Mouse (Mus musculus): ENCODE measurements at regions not wholly inside any gene's neighbourhood (a gene's known extent, or its start where the extent isn't known, plus 50 kb on each side); places are given as distances from the start of the nearest gene placed in this dataset.

DNA sequence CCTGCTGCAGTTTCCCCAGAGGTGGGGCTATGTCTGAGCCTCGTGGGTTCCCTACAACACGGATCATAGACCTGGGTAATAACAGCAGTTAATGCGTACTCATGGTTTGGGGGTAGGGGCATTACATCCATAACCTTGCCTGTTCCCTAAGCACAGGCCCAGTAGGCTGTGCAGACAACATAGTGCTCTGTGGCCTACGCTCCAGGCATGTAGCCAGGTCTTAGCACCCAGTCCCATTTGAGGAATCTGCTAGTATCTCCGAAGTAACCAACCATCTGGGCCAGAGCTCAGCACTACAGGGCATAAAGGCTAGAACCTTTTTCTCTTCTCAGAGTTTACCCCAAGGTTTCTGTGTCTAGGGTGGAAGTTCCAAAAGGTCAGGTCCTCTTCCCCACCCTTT is 111.4 kb upstream of the Gli2 start:
- no peaks in the 10 kb centered on the region for H3K27me3 ChIP-seq (replicated peaks)
- no peaks in the 10 kb centered on the region for H3K36me3 ChIP-seq
- no peak overlapping the region for H3K4me2 ChIP-seq (replicated peaks)
- no peak overlapping the region for H3K4me3 ChIP-seq
- 86% methylated on average over 5 of the region's 5 CpGs for WGBS
- ATAC-seq (ENCODE audit: low FRiP score, low read depth), result no peak
- H3K9ac ChIP-seq, result no peak overlapping the region
- H3K4me1 ChIP-seq, result no peaks in the 10 kb centered on the region
- no peak overlapping the region for H3K27ac ChIP-seq
- H3K9me3 ChIP-seq, result no peaks in the 10 kb centered on the region

DNA sequence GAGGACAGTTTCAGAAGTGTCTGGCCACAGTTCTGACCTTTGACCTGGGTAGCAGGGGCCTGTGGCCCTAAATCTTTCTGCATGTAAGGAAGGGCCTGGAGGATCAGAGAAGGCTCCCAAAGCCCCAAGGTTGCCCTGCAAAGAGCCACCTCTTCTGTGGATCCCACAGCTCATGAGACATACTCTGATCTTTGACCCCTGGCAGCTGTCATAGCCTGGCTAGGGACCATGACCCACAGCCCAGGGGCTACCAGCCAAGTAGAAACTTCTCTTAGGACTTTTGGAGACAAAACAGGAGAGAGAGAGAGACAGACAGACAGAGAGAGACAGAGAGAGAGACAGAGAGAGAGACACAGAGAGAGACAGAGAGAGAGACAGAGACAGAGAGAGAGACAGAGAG is 110.4 kb upstream of the Gli2 start:
- Histone ChIP-seq H3K27me3 (replicated peaks) (no peaks in the 10 kb centered on the region), H3K4me1 (no peaks in the 10 kb centered on the region), H3K36me3 (no peaks in the 10 kb centered on the region), H3K9me3 (no peaks in the 10 kb centered on the region), H3K4me3 (no peak overlapping the region), H3K4me2 (replicated peaks) (no peak overlapping the region), H3K9ac (no peak overlapping the region), H3K27ac (no peak overlapping the region)
- ATAC-seq (ENCODE audit: low FRiP score, low read depth), result no peak

- H3K4me2 ChIP-seq (replicated peaks), result no peak overlapping the region
- no peaks in the 10 kb centered on the region for H3K27me3 ChIP-seq (replicated peaks)
- ATAC-seq (ENCODE audit: low FRiP score, low read depth), result no peak
- H3K36me3 ChIP-seq, result no peaks in the 10 kb centered on the region
- H3K27ac ChIP-seq, result no peak overlapping the region
- H3K4me3 ChIP-seq, result no peak overlapping the region
- H3K4me1 ChIP-seq, result no peaks in the 10 kb centered on the region
- no peak overlapping the region for H3K9ac ChIP-seq
- no peaks in the 10 kb centered on the region for H3K9me3 ChIP-seq
- 86% methylated on average over 7 of the region's 7 CpGs for WGBS
Observed at GRCm38 (mm10) chr1:119163114-119163740, 109.8 kb upstream of the Gli2 start.

DNA sequence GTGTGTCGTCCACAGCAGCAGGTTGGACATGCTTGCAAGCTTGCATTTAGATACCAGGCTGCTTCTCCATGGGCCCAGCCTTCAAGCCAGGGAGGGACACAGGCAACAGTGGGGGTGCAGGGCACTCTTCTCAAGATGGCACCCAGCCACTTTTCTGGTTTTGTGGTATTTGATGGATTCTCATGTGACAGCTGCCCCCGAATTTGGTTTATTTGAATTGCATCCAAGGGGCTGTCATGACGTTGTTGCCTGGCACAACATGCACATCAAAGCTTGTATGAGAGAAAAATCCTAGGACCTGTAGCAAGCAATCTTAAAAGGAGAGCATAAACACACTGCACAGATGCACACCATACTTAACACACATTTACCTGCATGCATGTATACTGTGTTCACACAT is 108.3 kb upstream of the Gli2 start:
- Histone ChIP-seq H3K27me3 (replicated peaks) (no peaks in the 10 kb centered on the region), H3K27ac (no peak overlapping the region), H3K4me3 (no peak overlapping the region), H3K4me1 (no peaks in the 10 kb centered on the region), H3K9ac (no peak overlapping the region), H3K9me3 (no peaks in the 10 kb centered on the region), H3K4me2 (replicated peaks) (no peak overlapping the region), H3K36me3 (no peaks in the 10 kb centered on the region)
- WGBS, result 85% methylated on average over 3 of the region's 3 CpGs
- ATAC-seq (ENCODE audit: low FRiP score, low read depth), result no peak

- H3K4me2 ChIP-seq (replicated peaks), result no peak overlapping the region
- H3K9ac ChIP-seq, result no peak overlapping the region
- H3K27me3 ChIP-seq (replicated peaks), result no peaks in the 10 kb centered on the region
- ATAC-seq (ENCODE audit: low FRiP score, low read depth), result no peak
- H3K4me1 ChIP-seq, result no peaks in the 10 kb centered on the region
- H3K9me3 ChIP-seq, result no peaks in the 10 kb centered on the region
- H3K36me3 ChIP-seq, result no peaks in the 10 kb centered on the region
- 83% methylated on average over 1 of the region's 1 CpGs for WGBS
- H3K27ac ChIP-seq, result no peak overlapping the region
- H3K4me3 ChIP-seq, result no peak overlapping the region
Observed at GRCm38 (mm10) chr1:119160354-119160753, 106.9 kb upstream of the Gli2 start.

- no peak overlapping the region for H3K4me3 ChIP-seq
- no peaks in the 10 kb centered on the region for H3K4me1 ChIP-seq
- no peaks in the 10 kb centered on the region for H3K36me3 ChIP-seq
- no peaks in the 10 kb centered on the region for H3K9me3 ChIP-seq
- H3K27me3 ChIP-seq (replicated peaks), result no peaks in the 10 kb centered on the region
- no peak for ATAC-seq (ENCODE audit: low FRiP score, low read depth)
- H3K27ac ChIP-seq, result no peak overlapping the region
- 82% methylated on average over 4 of the region's 4 CpGs for WGBS
- no peak overlapping the region for H3K4me2 ChIP-seq (replicated peaks)
- no peak overlapping the region for H3K9ac ChIP-seq
Observed at GRCm38 (mm10) chr1:119157171-119157700, 103.8 kb upstream of the Gli2 start.

GRCm38 (mm10) chr1:119153619-119154018 is 100.2 kb upstream of the Gli2 start:
- H3K27me3 ChIP-seq (replicated peaks), result no peaks in the 10 kb centered on the region
- H3K4me1 ChIP-seq, result no peaks in the 10 kb centered on the region
- H3K4me2 ChIP-seq (replicated peaks), result no peak overlapping the region
- no peaks in the 10 kb centered on the region for H3K9me3 ChIP-seq
- ATAC-seq (ENCODE audit: low FRiP score, low read depth), result no peak
- H3K9ac ChIP-seq, result no peak overlapping the region
- 96% methylated on average over 4 of the region's 4 CpGs for WGBS
- no peak overlapping the region for H3K4me3 ChIP-seq
- H3K36me3 ChIP-seq, result no peaks in the 10 kb centered on the region
- no peak overlapping the region for H3K27ac ChIP-seq

DNA sequence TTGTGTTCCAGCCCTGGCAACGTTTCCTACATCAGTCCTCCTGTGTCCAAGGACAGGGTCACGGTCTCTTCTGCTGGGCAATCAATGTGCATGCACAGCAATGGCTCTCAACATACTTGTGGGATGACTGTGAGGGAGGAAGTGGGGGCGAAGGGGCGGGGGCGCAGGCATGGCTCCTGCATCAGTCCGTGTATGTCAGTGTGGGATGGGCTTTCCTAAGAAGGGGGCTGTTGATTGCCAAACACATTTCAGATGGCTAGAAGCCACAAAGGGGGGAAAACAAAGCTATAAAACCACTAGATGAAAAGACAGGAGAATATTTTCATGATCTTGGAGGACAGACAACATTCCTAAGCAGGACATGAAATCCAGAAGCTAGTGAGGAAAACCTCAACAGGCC is 99.4 kb upstream of the Gli2 start:
- H3K36me3 ChIP-seq, result no peaks in the 10 kb centered on the region

DNA sequence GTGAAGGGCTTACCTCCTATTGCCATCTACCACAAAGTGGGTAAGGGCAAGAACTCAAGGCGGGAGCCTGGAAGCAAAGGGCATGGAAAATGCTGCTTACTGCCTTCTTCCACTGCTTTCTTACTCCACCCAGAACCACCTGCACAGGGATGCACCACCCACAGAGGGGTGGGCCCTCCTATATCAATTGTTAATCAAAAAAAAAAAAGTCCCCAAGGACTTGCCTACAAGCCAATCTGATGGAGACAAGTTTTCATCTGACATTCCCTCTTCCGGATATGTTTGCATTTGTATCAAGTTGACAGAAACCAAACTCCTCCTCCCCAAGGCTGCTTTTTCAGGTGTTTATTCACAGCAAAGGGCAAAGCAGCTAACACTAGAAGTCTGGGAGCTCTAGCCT is 94.1 kb upstream of the Gli2 start:
- Histone ChIP-seq H3K4me1 (no peaks in the 10 kb centered on the region; the same call in 1 of the 2 replicates), H3K27me3 (replicated peaks) (no peaks in the 10 kb centered on the region), H3K9me3 (no peaks in the 10 kb centered on the region), H3K4me3 (no peak overlapping the region), H3K36me3 (no peaks in the 10 kb centered on the region), H3K27ac (no peak overlapping the region), H3K9ac (no peak overlapping the region), H3K4me2 (replicated peaks) (no peak overlapping the region)
- ATAC-seq (ENCODE audit: low FRiP score, low read depth), result no peak
- WGBS, result 96% methylated on average over 2 of the region's 2 CpGs

More for the DNA sequence above, 99.4 kb upstream of the Gli2 start:
- Histone ChIP-seq H3K4me3 (no peak overlapping the region), H3K9ac (no peak overlapping the region), H3K4me1 (no peaks in the 10 kb centered on the region), H3K4me2 (replicated peaks) (no peak overlapping the region), H3K27ac (no peak overlapping the region), H3K9me3 (no peaks in the 10 kb centered on the region), H3K27me3 (replicated peaks) (no peaks in the 10 kb centered on the region)
- 93% methylated on average over 6 of the region's 6 CpGs for WGBS
- ATAC-seq (ENCODE audit: low FRiP score, low read depth), result no peak

DNA sequence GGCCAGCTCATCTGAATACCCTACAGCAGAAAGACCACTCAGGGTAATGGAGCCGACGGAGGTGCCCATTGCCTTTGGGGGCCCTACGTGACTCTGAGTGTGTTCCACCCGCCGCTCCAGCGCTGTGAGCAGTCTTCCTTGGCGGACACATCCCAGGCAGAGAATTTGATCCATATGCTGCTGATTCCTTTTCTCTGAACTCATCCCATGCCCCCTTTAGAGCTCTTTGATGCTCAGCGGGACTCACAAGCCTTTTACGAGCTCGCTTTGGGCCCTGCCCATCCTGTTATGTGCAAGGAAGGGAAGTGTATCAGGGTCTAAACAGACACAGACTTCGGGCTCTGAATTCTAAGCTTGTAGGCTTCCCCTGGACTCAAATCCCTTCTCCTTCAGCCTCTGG is 90.4 kb upstream of the Gli2 start:
- Histone ChIP-seq H3K27me3 (replicated peaks) (no peaks in the 10 kb centered on the region), H3K27ac (no peak overlapping the region), H3K4me1 (no peaks in the 10 kb centered on the region; the same call in 1 of the 2 replicates), H3K9ac (no peak overlapping the region), H3K4me2 (replicated peaks) (no peak overlapping the region), H3K9me3 (no peaks in the 10 kb centered on the region), H3K36me3 (no peaks in the 10 kb centered on the region), H3K4me3 (no peak overlapping the region)
- no peak for ATAC-seq (ENCODE audit: low FRiP score, low read depth)
- 43% methylated on average over 11 of the region's 11 CpGs for WGBS

DNA sequence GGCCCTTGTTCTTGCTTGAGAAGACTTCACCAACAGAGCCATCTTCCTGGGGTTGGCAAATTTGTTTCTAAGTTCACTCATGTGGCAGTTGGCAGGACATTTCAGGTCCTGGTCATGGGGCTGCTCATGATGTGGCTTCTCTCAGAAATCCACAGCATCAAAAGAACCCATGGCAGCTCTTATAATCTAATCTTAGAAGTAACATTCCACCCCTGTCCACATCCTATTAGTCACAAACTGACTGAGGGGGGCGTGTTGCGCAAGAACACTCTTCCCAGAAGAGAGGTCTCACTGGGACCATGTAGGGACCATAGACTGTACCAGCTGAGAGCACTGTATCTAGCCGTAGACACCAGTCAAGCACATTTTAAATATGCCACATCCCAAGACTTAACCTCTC is 75.6 kb upstream of the Gli2 start:
- 96% methylated on average over 3 of the region's 3 CpGs for WGBS
- Histone ChIP-seq H3K4me2 (replicated peaks) (no peak overlapping the region), H3K9me3 (no peaks in the 10 kb centered on the region), H3K27me3 (replicated peaks) (no peaks in the 10 kb centered on the region), H3K9ac (no peak overlapping the region), H3K4me3 (no peak overlapping the region), H3K27ac (no peak overlapping the region), H3K36me3 (no peaks in the 10 kb centered on the region), H3K4me1 (no peaks in the 10 kb centered on the region)
- ATAC-seq (ENCODE audit: low FRiP score, low read depth), result no peak

DNA sequence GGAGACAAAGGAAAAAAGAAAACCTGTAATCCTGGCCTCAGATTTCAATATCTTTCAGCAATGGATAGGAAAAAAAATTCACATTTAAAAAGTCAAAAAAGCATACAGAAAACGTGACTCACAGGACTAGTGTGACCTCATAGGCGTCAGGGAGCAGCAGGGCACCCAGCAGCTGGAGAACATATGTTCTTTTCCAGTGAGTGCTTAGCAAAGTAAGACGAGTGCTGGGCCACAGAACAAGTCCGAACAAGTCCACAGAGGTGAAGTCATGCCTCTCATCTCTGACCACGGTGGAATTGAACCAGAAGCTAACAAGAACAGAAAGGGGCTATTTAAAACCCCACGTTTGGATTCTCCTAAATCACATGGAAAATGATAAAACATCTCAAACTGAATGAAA is 72.1 kb upstream of the Gli2 start:
- Histone ChIP-seq H3K9ac (no peak overlapping the region), H3K27me3 (replicated peaks) (no peaks in the 10 kb centered on the region), H3K36me3 (no peaks in the 10 kb centered on the region), H3K4me2 (replicated peaks) (no peak overlapping the region), H3K27ac (no peak overlapping the region), H3K9me3 (no peaks in the 10 kb centered on the region), H3K4me1 (no peaks in the 10 kb centered on the region), H3K4me3 (no peak overlapping the region)
- ATAC-seq (ENCODE audit: low FRiP score, low read depth), result no peak
- WGBS, result 56% methylated on average over 6 of the region's 6 CpGs

- Histone ChIP-seq H3K4me3 (no peak overlapping the region), H3K9me3 (no peaks in the 10 kb centered on the region), H3K4me1 (no peaks in the 10 kb centered on the region), H3K27ac (no peak overlapping the region), H3K9ac (no peak overlapping the region), H3K36me3 (no peaks in the 10 kb centered on the region), H3K27me3 (replicated peaks) (no peaks in the 10 kb centered on the region; the same call in 1 of the 2 replicates), H3K4me2 (replicated peaks) (no peak overlapping the region)
- no peak for ATAC-seq (ENCODE audit: low FRiP score, low read depth)
- 91% methylated on average over 4 of the region's 4 CpGs for WGBS
Observed at GRCm38 (mm10) chr1:119124798-119125197, 71.4 kb upstream of the Gli2 start.

Data from neural tube, embryonic 12.5 days (tissue).